Mouse (Mus musculus): ENCODE data around the gene Cdc25a. TPM values are rescaled to one million over a fixed set of nuclear protein-coding genes. Genes with fewer than 3 reads are reported as not detected.

Cdc25a gene
- total RNA-seq, 1 experiment from 2014 or later: 10.2 TPM

DNA sequence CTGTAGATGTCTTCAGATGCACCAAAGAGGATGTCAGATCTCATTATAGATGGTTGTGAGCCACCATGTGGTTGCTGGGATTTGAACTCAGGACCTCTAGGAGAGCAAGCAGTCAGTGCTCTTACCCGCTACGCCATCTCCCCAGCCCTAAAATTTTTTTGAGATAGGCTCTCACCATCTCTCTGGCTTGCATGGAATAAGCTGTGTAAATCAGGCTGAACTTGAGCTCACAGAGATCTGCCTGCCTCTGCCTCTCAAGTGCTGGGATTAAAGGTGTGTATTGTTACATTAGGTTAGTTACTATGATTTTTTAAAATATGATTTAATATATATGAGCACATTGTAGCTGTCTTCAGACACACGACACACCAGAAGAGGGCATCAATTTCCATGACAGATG lies 53.8 kb downstream of the Cdc25a start:
- no peak for ATAC-seq (ENCODE audit: extremely low read depth, insufficient number of reproducible peaks, low FRiP score, poor library complexity, severe bottlenecking)

DNA sequence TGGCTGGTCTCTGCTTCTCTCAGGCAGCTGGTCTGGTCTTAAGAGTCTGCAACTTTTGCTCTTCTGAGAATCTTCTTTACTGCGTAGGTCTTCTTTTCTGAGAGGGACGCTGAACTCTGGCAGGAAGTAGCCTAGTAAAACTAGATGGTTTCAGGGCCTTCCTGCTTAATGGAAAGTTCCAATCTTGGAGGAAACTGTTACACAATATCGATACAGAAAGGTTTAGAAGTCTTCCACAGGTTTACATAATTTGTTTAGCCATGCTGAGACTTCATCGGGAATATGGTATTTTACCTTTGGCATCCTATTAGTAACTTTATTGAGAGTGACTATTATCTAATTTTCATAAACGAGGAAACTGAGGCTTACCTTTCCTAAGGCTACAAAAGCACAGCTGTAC lies 54.7 kb downstream of the Cdc25a start:
- no peak for ATAC-seq (ENCODE audit: extremely low read depth, insufficient number of reproducible peaks, low FRiP score, poor library complexity, severe bottlenecking)

DNA sequence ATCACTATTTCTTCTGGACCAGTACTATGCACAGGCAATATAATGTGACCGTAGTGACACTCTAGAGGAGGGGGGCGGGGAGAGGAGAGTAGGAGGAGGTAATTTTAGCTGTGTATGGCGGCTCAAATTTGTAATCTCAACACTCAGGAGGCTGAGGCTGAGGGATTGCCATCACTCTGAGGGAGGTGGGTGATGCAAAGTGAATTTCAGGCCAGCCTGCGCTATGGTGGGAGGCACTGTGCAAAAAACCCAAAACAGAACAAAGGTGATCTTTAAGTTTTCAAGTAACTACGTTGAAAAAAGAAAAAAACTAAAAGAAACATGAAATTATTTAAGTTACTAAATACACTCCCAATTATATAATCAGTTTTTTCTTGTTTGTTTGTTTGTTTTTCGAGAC lies 55.4 kb downstream of the Cdc25a start:
- no peak for ATAC-seq (ENCODE audit: extremely low read depth, insufficient number of reproducible peaks, low FRiP score, poor library complexity, severe bottlenecking)

DNA sequence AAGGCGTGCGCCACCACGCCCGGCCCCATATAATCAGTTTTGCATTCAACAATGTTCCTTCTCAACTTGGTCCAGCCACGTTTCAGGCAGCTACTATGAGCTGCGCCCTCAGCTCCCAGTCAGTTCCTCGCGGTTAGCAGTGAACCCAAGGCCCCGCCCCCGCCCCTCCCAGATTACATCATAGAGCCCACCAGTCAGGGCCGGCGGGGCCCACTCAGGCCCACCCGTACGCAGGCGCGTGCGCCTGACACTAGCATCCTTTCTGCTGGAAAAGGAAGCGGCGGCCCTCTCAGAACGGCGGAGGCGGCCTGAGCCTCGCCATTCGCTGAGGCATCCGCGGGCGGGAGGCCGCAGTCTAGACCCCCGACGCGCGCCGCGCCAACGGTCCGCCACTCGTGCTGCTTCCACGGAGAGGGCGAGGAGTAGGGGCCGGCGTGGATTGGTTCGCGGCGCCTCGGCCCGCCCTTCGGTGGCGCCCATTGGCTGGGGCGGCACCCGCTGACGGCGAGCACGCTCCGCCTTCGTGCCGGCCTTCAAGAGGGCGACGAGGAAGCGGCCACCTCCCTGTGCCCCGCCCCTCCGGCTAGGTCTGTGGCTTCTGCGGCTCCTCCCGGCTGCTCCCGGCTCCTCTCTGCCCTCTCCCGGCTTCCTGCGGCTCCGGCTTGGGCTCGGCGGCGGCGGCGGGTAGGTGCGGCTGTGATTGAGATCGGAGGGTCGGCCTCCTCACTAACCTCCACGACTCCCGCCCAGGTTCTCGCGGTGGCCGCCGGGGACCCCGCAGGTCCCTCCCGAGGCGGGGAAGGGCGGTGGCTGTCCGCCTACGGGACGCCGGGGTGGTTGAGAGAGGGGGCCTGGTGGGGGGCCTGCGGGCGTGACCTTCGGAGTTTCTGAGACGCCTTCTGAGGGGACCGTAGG lies 56.1 kb downstream of the Cdc25a start, which contains the start of gene Map4:
TSS of gene Map4 (plus strand) at position 204 of the 915 bp plus-strand sequence.
- peak; percentile 93 for ATAC-seq (ENCODE audit: extremely low read depth, insufficient number of reproducible peaks, low FRiP score, poor library complexity, severe bottlenecking)

GRCm38 (mm10) chr9:109932361-109932755 lies 57.0 kb downstream of the Cdc25a start:
- ATAC-seq (ENCODE audit: extremely low read depth, insufficient number of reproducible peaks, low FRiP score, poor library complexity, severe bottlenecking): no peak

- ATAC-seq (ENCODE audit: extremely low read depth, insufficient number of reproducible peaks, low FRiP score, poor library complexity, severe bottlenecking): no peak
Measured at GRCm38 (mm10) chr9:109932756-109933375, 57.5 kb downstream of the Cdc25a start.

GRCm38 (mm10) chr9:109939401-109939800 lies 64.0 kb downstream of the Cdc25a start:
- ATAC-seq (ENCODE audit: extremely low read depth, insufficient number of reproducible peaks, low FRiP score, poor library complexity, severe bottlenecking): no peak

DNA sequence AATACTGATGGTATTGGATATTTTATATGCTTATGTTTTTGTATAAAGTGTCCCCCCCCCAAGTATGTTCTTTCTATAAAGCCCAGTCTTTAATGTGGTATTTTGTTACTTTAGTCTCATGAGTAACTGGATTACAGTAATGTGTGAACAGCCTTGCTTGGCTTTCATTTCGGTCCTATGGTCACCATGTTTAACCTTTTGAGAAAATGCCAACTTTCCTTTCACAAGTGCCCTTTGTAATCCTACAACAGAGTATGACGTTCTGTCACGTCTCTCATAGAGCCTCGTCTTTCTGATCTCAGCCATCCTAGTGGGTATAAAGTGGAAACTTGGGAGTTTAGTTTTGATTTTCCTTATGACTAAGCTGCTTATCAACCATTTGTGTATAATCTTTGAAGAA lies 67.4 kb downstream of the Cdc25a start:
- ATAC-seq (ENCODE audit: extremely low read depth, insufficient number of reproducible peaks, low FRiP score, poor library complexity, severe bottlenecking): no peak

Other genes starting within 250 kb of the Cdc25a start
- not detected in 2 replicates for gene Fbxw24, start 249.5 kb upstream of the Cdc25a start, total RNA-seq (2017)
- not detected in 2 replicates for gene Fbxw25, start 210.9 kb upstream of the Cdc25a start, total RNA-seq (2017)
- gene Fbxw18, start 172.9 kb upstream of the Cdc25a start, total RNA-seq (2017): not detected in 2 replicates
- not detected in 2 replicates for gene Fbxw26, start 129.5 kb upstream of the Cdc25a start, total RNA-seq (2017)
- not detected in 2 replicates for gene Fbxw27, start 84.9 kb upstream of the Cdc25a start, total RNA-seq (2017)
- gene Spink8, start 63.3 kb upstream of the Cdc25a start, total RNA-seq (2017): not detected in 2 replicates
- gene Nme6, start 42.8 kb upstream of the Cdc25a start, total RNA-seq (2017): 6.5 and 9.3 TPM in 2 replicates
- 3.6 and 5.2 TPM in 2 replicates for gene Camp, start 26.0 kb upstream of the Cdc25a start, total RNA-seq (2017)
- gene Map4, start 55.9 kb downstream of the Cdc25a start, total RNA-seq (2017): 51.6 and 55.5 TPM in 2 replicates
- gene Smarcc1, start 242.1 kb downstream of the Cdc25a start, total RNA-seq (2017): 33.5 and 35.1 TPM in 2 replicates
- gene Dhx30, start 242.3 kb downstream of the Cdc25a start, total RNA-seq (2017): 45.9 and 54.4 TPM in 2 replicates

Data from neutrophil, adult 5-6 weeks (primary cell).